Mouse (Mus musculus) ES-E14 (cell line): ENCODE measurements around the gene Slc35b4.

Experiments used
- CHD2 ChIP-seq: IDR thresholded peaks from 2 replicates; pipeline ENCODE4 v1.6.1; 2014; ENCODE audit warnings: mild to moderate bottlenecking, low read depth, low read length, inconsistent platforms
- HCFC1 ChIP-seq: IDR thresholded peaks from 2 replicates; pipeline ENCODE4 v1.6.1; 2012; ENCODE audit warnings: low read length, inconsistent platforms, borderline replicate concordance; ENCODE audit not compliant: insufficient read depth
- MAFK ChIP-seq: IDR thresholded peaks from 2 replicates; pipeline ENCODE4 v1.6.1; 2014; ENCODE audit warnings: mild to moderate bottlenecking, low read depth, low read length, inconsistent platforms; ENCODE audit not compliant: insufficient read depth
- ZC3H11A ChIP-seq: IDR thresholded peaks from 2 replicates; pipeline ENCODE4 v1.6.1; 2012; ENCODE audit warnings: low read depth, mild to moderate bottlenecking, inconsistent platforms, low read length, borderline replicate concordance
- ZNF384 ChIP-seq: IDR thresholded peaks from 2 replicates; pipeline ENCODE4 v1.6.1; 2012; ENCODE audit warnings: low read depth, low read length, inconsistent platforms

- no peak for TF ChIP-seq ZC3H11A
- TF ChIP-seq MAFK: no peak
- no peak for TF ChIP-seq HCFC1
- TF ChIP-seq ZNF384: no peak
- no peak for TF ChIP-seq CHD2
Measured at GRCm38 (mm10) chr6:34176111-34176863, 624 bp downstream of the Slc35b4 start.
